Mouse (Mus musculus): Measurements from ENCODE around the gene Atp4a. TPM values are rescaled to one million over a fixed set of nuclear protein-coding genes. Genes with fewer than 3 reads are reported as not detected.

The Atp4a gene
- total RNA-seq, 2 experiments from 2014 or later, result 0.37 to 1.3 TPM

Other genes with a start within 250 kb of the Atp4a start
Only the 30 nearest of the 31 such genes appear.
- gene Prodh2, start 218.6 kb upstream of the Atp4a start, total RNA-seq (2015), result not detected in 2 replicates
- gene Prodh2, start 218.6 kb upstream of the Atp4a start, total RNA-seq (2017), result not detected in 2 replicates
- gene Arhgap33, start 177.1 kb upstream of the Atp4a start, total RNA-seq (2015), result 4.5 and 5.8 TPM in 2 replicates
- gene Arhgap33, start 177.1 kb upstream of the Atp4a start, total RNA-seq (2017), result 1.4 and 2.0 TPM in 2 replicates
- gene Hspb6, start 160.0 kb upstream of the Atp4a start, total RNA-seq (2015), result 11.7 and 12.2 TPM in 2 replicates
- gene Hspb6, start 160.0 kb upstream of the Atp4a start, total RNA-seq (2017), result 3.5 and 4.4 TPM in 2 replicates
- 11.5 and 16.3 TPM in 2 replicates for gene Proser3, start 159.9 kb upstream of the Atp4a start, total RNA-seq (2015)
- 1.8 and 4.7 TPM in 2 replicates for gene Proser3, start 159.9 kb upstream of the Atp4a start, total RNA-seq (2017)
- gene Lin37, start 152.4 kb upstream of the Atp4a start, total RNA-seq (2015), result 54.8 and 67.5 TPM in 2 replicates
- gene Lin37, start 152.4 kb upstream of the Atp4a start, total RNA-seq (2017), result 27.2 and 39.8 TPM in 2 replicates
- 21.4 and 23.4 TPM in 2 replicates for gene U2af1l4, start 148.9 kb upstream of the Atp4a start, total RNA-seq (2015)
- 86.9 and 96.7 TPM in 2 replicates for gene U2af1l4, start 148.9 kb upstream of the Atp4a start, total RNA-seq (2017)
- gene Gm49396, start 148.9 kb upstream of the Atp4a start, total RNA-seq (2015), result 2.2 and 3.7 TPM in 2 replicates
- 3.4 and 3.9 TPM in 2 replicates for gene Gm49396, start 148.9 kb upstream of the Atp4a start, total RNA-seq (2017)
- 181 and 202 TPM in 2 replicates for gene Psenen, start 148.6 kb upstream of the Atp4a start, total RNA-seq (2015)
- 150 and 154 TPM in 2 replicates for gene Psenen, start 148.6 kb upstream of the Atp4a start, total RNA-seq (2017)
- 7.2 and 9.2 TPM in 2 replicates for gene Igflr1, start 146.8 kb upstream of the Atp4a start, total RNA-seq (2015)
- not detected in 2 replicates for gene Igflr1, start 146.8 kb upstream of the Atp4a start, total RNA-seq (2017)
- 72.2 and 99.8 TPM in 2 replicates for gene Kmt2b, start 123.5 kb upstream of the Atp4a start, total RNA-seq (2015)
- 11.7 and 14.5 TPM in 2 replicates for gene Kmt2b, start 123.5 kb upstream of the Atp4a start, total RNA-seq (2017)
- gene Zbtb32, start 113.3 kb upstream of the Atp4a start, total RNA-seq (2015), result not detected in 2 replicates
- gene Zbtb32, start 113.3 kb upstream of the Atp4a start, total RNA-seq (2017), result not detected in 2 replicates
- 0.61 and 1.3 TPM in 2 replicates for gene Upk1a, start 99.4 kb upstream of the Atp4a start, total RNA-seq (2015)
- gene Upk1a, start 99.4 kb upstream of the Atp4a start, total RNA-seq (2017), result 0.14 TPM in 1 of 2 replicates, not detected in the other
- gene Cox6b1, start 86.1 kb upstream of the Atp4a start, total RNA-seq (2015), result 325 and 346 TPM in 2 replicates
- 428 and 592 TPM in 2 replicates for gene Cox6b1, start 86.1 kb upstream of the Atp4a start, total RNA-seq (2017)
- not detected in 2 replicates for gene Etv2, start 76.4 kb upstream of the Atp4a start, total RNA-seq (2015)
- not detected in 2 replicates for gene Etv2, start 76.4 kb upstream of the Atp4a start, total RNA-seq (2017)
- gene Rbm42, start 61.9 kb upstream of the Atp4a start, total RNA-seq (2015), result 43.9 and 52.2 TPM in 2 replicates
- 36.7 and 39.9 TPM in 2 replicates for gene Rbm42, start 61.9 kb upstream of the Atp4a start, total RNA-seq (2017)
- 31.0 and 31.3 TPM in 2 replicates for gene Haus5, start 47.2 kb upstream of the Atp4a start, total RNA-seq (2015)
- 21.5 and 28.7 TPM in 2 replicates for gene Haus5, start 47.2 kb upstream of the Atp4a start, total RNA-seq (2017)
- gene Pmis2, start 40.6 kb upstream of the Atp4a start, total RNA-seq (2015), result not detected in 2 replicates
- not detected in 2 replicates for gene Pmis2, start 40.6 kb upstream of the Atp4a start, total RNA-seq (2017)
- 0.69 TPM in 1 of 2 replicates, not detected in the other for gene 2200002J24Rik, start 13.3 kb upstream of the Atp4a start, total RNA-seq (2015)
- not detected in 2 replicates for gene 2200002J24Rik, start 13.3 kb upstream of the Atp4a start, total RNA-seq (2017)
- gene Tmem147, start 17.3 kb downstream of the Atp4a start, total RNA-seq (2015), result 210 and 218 TPM in 2 replicates
- 65.9 and 76.4 TPM in 2 replicates for gene Tmem147, start 17.3 kb downstream of the Atp4a start, total RNA-seq (2017)
- not detected in 2 replicates for gene Gapdhs, start 31.5 kb downstream of the Atp4a start, total RNA-seq (2015)
- gene Gapdhs, start 31.5 kb downstream of the Atp4a start, total RNA-seq (2017), result not detected in 2 replicates
- 1.6 TPM in 2 replicates for gene Sbsn, start 39.3 kb downstream of the Atp4a start, total RNA-seq (2015)
- 0.47 and 1.3 TPM in 2 replicates for gene Sbsn, start 39.3 kb downstream of the Atp4a start, total RNA-seq (2017)
- 81.7 and 87.4 TPM in 2 replicates for gene Dmkn, start 51.5 kb downstream of the Atp4a start, total RNA-seq (2015)
- 95.3 and 119 TPM in 2 replicates for gene Dmkn, start 51.5 kb downstream of the Atp4a start, total RNA-seq (2017)
- gene Krtdap, start 75.7 kb downstream of the Atp4a start, total RNA-seq (2015), result not detected in 2 replicates
- not detected in 2 replicates for gene Krtdap, start 75.7 kb downstream of the Atp4a start, total RNA-seq (2017)
- gene Ffar2, start 111.6 kb downstream of the Atp4a start, total RNA-seq (2015), result 8.5 and 8.8 TPM in 2 replicates
- gene Ffar2, start 111.6 kb downstream of the Atp4a start, total RNA-seq (2017), result 25.9 and 31.5 TPM in 2 replicates
- gene Ffar3, start 144.0 kb downstream of the Atp4a start, total RNA-seq (2015), result not detected in 2 replicates
- not detected in 2 replicates for gene Ffar3, start 144.0 kb downstream of the Atp4a start, total RNA-seq (2017)
- gene Ffar1, start 149.4 kb downstream of the Atp4a start, total RNA-seq (2015), result not detected in 2 replicates
- not detected in 2 replicates for gene Ffar1, start 149.4 kb downstream of the Atp4a start, total RNA-seq (2017)
- gene Cd22, start 168.1 kb downstream of the Atp4a start, total RNA-seq (2015), result 0.29 and 1.3 TPM in 2 replicates
- 0.07 and 0.29 TPM in 2 replicates for gene Cd22, start 168.1 kb downstream of the Atp4a start, total RNA-seq (2017)
- gene Mag, start 202.7 kb downstream of the Atp4a start, total RNA-seq (2015), result 0.39 TPM in 1 of 2 replicates, not detected in the other
- 0.37 and 1.3 TPM in 2 replicates for gene Mag, start 202.7 kb downstream of the Atp4a start, total RNA-seq (2017)
- gene Hamp2, start 212.5 kb downstream of the Atp4a start, total RNA-seq (2015), result not detected in 2 replicates
- gene Hamp2, start 212.5 kb downstream of the Atp4a start, total RNA-seq (2017), result not detected in 2 replicates
- gene Hamp, start 231.8 kb downstream of the Atp4a start, total RNA-seq (2015), result not detected in 2 replicates
- not detected in 2 replicates for gene Hamp, start 231.8 kb downstream of the Atp4a start, total RNA-seq (2017)